Mouse (Mus musculus): ENCODE measurements at regions not wholly inside any gene's neighbourhood (a gene's known extent, or its start where the extent isn't known, plus 50 kb on each side); places are given as distances from the start of the nearest gene placed in this dataset.

DNA sequence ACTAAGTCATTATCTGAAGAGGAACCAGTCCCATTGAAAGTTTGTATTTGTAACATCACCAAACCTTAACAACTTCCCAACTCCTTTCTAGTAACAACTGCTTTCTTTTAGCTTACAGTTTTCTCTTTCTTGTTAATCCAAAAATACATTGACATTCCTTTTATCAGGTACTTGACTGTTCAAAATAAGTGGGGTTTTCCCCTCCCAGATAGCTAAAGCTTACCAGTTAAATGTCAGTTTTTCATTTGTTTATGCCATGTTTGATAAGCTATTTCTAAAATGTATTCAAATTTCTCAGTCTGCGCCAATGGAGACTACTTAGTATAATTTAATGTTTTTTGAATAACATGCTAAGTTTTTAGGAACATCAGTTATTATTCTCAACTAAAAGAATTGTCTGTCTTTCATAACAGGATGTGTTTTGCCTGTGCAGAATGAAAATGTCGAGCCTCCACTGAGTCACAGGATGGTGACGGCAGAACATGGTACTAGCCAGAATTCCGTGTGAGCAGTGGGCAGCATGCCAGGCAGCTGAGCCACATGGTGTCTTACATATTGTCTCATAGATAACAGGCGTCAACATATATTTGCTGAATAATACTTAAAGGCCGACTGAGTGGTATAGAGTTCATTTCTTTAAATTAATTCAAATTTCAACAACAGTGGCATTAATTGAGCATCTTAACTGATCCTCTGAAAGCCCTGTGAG lies 82.1 kb upstream of the Atg10 start (continued):
- TF ChIP-seq BHLHE40 (IDR thresholded peaks at IDR 0.05; ENCODE audit: borderline replicate concordance, low read depth, low read length): peak; percentile 88
- TF ChIP-seq RCOR1 (IDR thresholded peaks at IDR 0.05; ENCODE audit: low read depth, low read length): no peak
- TF ChIP-seq CHD1 (IDR thresholded peaks at IDR 0.05; ENCODE audit: low read depth, low read length): no peak
- no peak for TF ChIP-seq TBP (IDR thresholded peaks at IDR 0.05; ENCODE audit: low read depth, low read length)
- no peak for TF ChIP-seq USF2 (IDR thresholded peaks at IDR 0.05; ENCODE audit: borderline replicate concordance in 1 of 2, insufficient read depth in 1 of 2, low read depth in 1 of 2, low read length in 2 of 2)
- TF ChIP-seq SIN3A (IDR thresholded peaks at IDR 0.05; ENCODE audit: low read length): peak; percentile 75; the same call in 1 of the 2 replicates
- TF ChIP-seq USF1 (IDR thresholded peaks at IDR 0.05; ENCODE audit: low read depth, low read length): peak; percentile 71
- TF ChIP-seq ZKSCAN1 (IDR thresholded peaks at IDR 0.05; ENCODE audit: low read depth, low read length): no peak
- no peak for TF ChIP-seq MEF2A (IDR thresholded peaks at IDR 0.05; ENCODE audit: extremely low read depth, insufficient replicate concordance, low read depth, low read length, poor library complexity, severe bottlenecking)
- no peak for TF ChIP-seq JUND (IDR thresholded peaks at IDR 0.05; ENCODE audit: low read depth, low read length)
- TF ChIP-seq TCF12 (IDR thresholded peaks at IDR 0.05; ENCODE audit: low read depth, low read length): peak; percentile 37; the same call in 1 of the 2 replicates
- no peak for TF ChIP-seq RAD21 (IDR thresholded peaks at IDR 0.05; ENCODE audit: low read depth, low read length)
- TF ChIP-seq CTCF (IDR thresholded peaks at IDR 0.05 in 2 of 3, conservative IDR thresholded peaks at IDR 0.05 in 1 of 3; ENCODE audit: control insufficient read depth in 1 of 3, insufficient read depth in 1 of 3, low read depth in 2 of 3, low read length in 3 of 3, poor library complexity in 1 of 3, severe bottlenecking in 1 of 3): no peak
- no peak for TF ChIP-seq CHD2 (IDR thresholded peaks at IDR 0.05; ENCODE audit: low read length)
- TF ChIP-seq POLR2AphosphoS2 (IDR thresholded peaks at IDR 0.05; ENCODE audit: low read length): no peak
- TF ChIP-seq MXI1 (IDR thresholded peaks at IDR 0.05; ENCODE audit: low read depth, low read length): peak; percentile 73; the same call in 1 of the 2 replicates

DNA sequence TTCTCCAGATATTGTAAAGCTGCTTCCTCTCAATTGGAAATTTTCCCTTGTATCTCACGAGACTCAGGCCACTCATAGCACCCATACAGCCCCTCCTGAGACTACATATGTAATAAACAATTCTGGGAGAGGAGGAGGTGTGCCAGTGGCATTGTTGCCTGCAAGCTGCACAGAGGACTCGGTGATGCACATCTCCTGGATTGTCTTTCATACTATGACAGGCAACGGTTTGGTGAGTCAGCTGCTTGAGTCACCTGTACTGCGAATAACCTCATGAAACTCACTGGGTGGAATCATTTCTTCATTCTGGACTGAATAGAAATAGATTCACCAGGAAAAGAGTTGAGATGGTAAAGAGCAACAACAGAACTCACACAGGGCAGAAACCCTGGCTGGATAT lies 82.8 kb upstream of the Atg10 start:
- peak; percentile 19 for DNase-seq (ENCODE audit: low read depth, low spot score)
- H3K27me3 ChIP-seq (ENCODE audit: control insufficient read depth in 1 of 2, insufficient read depth in 2 of 2, low read length in 2 of 2): no peaks in the 10 kb centered on the region
- no peaks in the 10 kb centered on the region for H3K9me3 ChIP-seq (replicated peaks; ENCODE audit: insufficient read depth, low read length)
- peaks cover 0 to 15% of the 10 kb centered on the region in 2 experiments; a peak in 2 of 4 replicates for H3K36me3 ChIP-seq (ENCODE audit: control insufficient read depth in 1 of 2, insufficient read depth in 2 of 2, low read length in 2 of 2)
- peaks cover 7 to 14% of the 10 kb centered on the region in 2 experiments for H3K4me1 ChIP-seq (ENCODE audit: control insufficient read depth in 1 of 2, insufficient read depth in 2 of 2, low read length in 2 of 2)
- no peak overlapping the region for H3K4me3 ChIP-seq (ENCODE audit: control insufficient read depth in 1 of 2, insufficient read depth in 1 of 2, low read depth in 2 of 2, low read length in 2 of 2)
- H3K79me2 ChIP-seq (ENCODE audit: control insufficient read depth, insufficient read depth, low read length, poor library complexity): no peaks in the 10 kb centered on the region
- H3K9ac ChIP-seq (ENCODE audit: control insufficient read depth, low read depth, low read length, poor library complexity, severe bottlenecking): no peak overlapping the region
- TF ChIP-seq POLR2AphosphoS5 (IDR thresholded peaks at IDR 0.05; ENCODE audit: borderline replicate concordance, low read depth, low read length) (no peak), POLR2AphosphoS2 (IDR thresholded peaks at IDR 0.05; ENCODE audit: low read length) (no peak), GABPA (IDR thresholded peaks at IDR 0.05; ENCODE audit: low read depth, low read length) (no peak), E2F4 (IDR thresholded peaks at IDR 0.05; ENCODE audit: borderline replicate concordance, low read depth, low read length) (no peak)
- H3K27ac ChIP-seq (ENCODE audit: control insufficient read depth, low read depth, low read length): no peak overlapping the region

Measured in MEL (cell line).